Mouse (Mus musculus): ENCODE data around the gene Arhgap30. TPM values are rescaled to one million over a fixed set of nuclear protein-coding genes. Genes with fewer than 3 reads are reported as not detected.

The Arhgap30 gene
- polyA plus RNA-seq, 1 experiment from 2014 or later = 1.3 TPM

GRCm38 (mm10) chr1:171450062-171450461, 61.3 kb downstream of the Arhgap30 start:
- TF ChIP-seq CTCF (IDR thresholded peaks at IDR 0.05; ENCODE audit: low read depth) = no peak
- WGBS = 64% methylated on average over 11 of the region's 11 CpGs
- H3K27me3 ChIP-seq (replicated peaks; ENCODE audit: control insufficient read depth, insufficient read depth, low read length) = no peaks in the 10 kb centered on the region
- peak; percentile 48; the same call in 1 of the 2 replicates for ATAC-seq
- no peak overlapping the region for H3K4me3 ChIP-seq (ENCODE audit: low read depth, low read length)
- no peaks in the 10 kb centered on the region for H3K4me1 ChIP-seq (replicated peaks; ENCODE audit: control insufficient read depth, insufficient read depth, low read length)
- no peak overlapping the region for H3K9ac ChIP-seq (ENCODE audit: low read depth, low read length)
- H3K27ac ChIP-seq (ENCODE audit: low read depth, low read length) = no peak overlapping the region
- no peaks in the 10 kb centered on the region for H3K36me3 ChIP-seq (ENCODE audit: control insufficient read depth, insufficient read depth)
- no peaks in the 10 kb centered on the region for H3K9me3 ChIP-seq (ENCODE audit: control insufficient read depth)
- no peak overlapping the region for H3K4me2 ChIP-seq (replicated peaks; ENCODE audit: low read depth)

DNA sequence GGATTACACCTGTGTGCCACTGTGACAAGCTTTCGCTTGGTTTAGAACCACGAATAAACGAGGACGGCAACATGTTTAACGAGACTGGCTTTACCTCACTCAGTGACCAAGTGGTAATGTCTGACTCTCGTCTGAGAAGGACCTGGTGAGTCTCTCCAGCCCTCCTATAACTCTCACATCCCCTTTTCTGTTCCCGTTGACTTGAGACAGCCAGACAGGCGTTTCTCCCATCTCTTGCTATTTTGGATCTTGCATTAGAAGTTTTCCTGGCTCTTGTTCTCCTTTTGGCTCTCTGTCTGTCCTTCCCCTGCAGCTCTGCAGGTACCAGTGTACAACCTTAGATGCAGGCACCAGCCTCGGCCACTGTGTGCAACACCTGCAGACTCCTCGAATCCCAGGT, 62.2 kb downstream of the Arhgap30 start:
- H3K4me2 ChIP-seq (replicated peaks; ENCODE audit: low read depth) = no peak overlapping the region
- no peaks in the 10 kb centered on the region for H3K27me3 ChIP-seq (replicated peaks; ENCODE audit: control insufficient read depth, insufficient read depth, low read length)
- H3K36me3 ChIP-seq (ENCODE audit: control insufficient read depth, insufficient read depth) = no peaks in the 10 kb centered on the region
- no peaks in the 10 kb centered on the region for H3K9me3 ChIP-seq (ENCODE audit: control insufficient read depth)
- H3K27ac ChIP-seq (ENCODE audit: low read depth, low read length) = no peak overlapping the region
- TF ChIP-seq CTCF (IDR thresholded peaks at IDR 0.05; ENCODE audit: low read depth) = no peak
- no peak overlapping the region for H3K4me3 ChIP-seq (ENCODE audit: low read depth, low read length)
- no peak overlapping the region for H3K9ac ChIP-seq (ENCODE audit: low read depth, low read length)
- H3K4me1 ChIP-seq (replicated peaks; ENCODE audit: control insufficient read depth, insufficient read depth, low read length) = no peaks in the 10 kb centered on the region
- 69% methylated on average over 10 of the region's 10 CpGs for WGBS
- ATAC-seq = no peak

GRCm38 (mm10) chr1:171452522-171452921, 63.8 kb downstream of the Arhgap30 start:
- no peaks in the 10 kb centered on the region for H3K36me3 ChIP-seq (ENCODE audit: control insufficient read depth, insufficient read depth)
- H3K4me3 ChIP-seq (ENCODE audit: low read depth, low read length) = no peak overlapping the region
- WGBS = 47% methylated on average over 5 of the region's 5 CpGs
- H3K27me3 ChIP-seq (replicated peaks; ENCODE audit: control insufficient read depth, insufficient read depth, low read length) = no peaks in the 10 kb centered on the region
- no peak overlapping the region for H3K4me2 ChIP-seq (replicated peaks; ENCODE audit: low read depth)
- H3K27ac ChIP-seq (ENCODE audit: low read depth, low read length) = no peak overlapping the region
- ATAC-seq = no peak
- H3K4me1 ChIP-seq (replicated peaks; ENCODE audit: control insufficient read depth, insufficient read depth, low read length) = no peaks in the 10 kb centered on the region
- H3K9ac ChIP-seq (ENCODE audit: low read depth, low read length) = no peak overlapping the region
- TF ChIP-seq CTCF (IDR thresholded peaks at IDR 0.05; ENCODE audit: low read depth) = no peak
- H3K9me3 ChIP-seq (ENCODE audit: control insufficient read depth) = no peaks in the 10 kb centered on the region

- 61% methylated on average over 5 of the region's 5 CpGs for WGBS
- Histone ChIP-seq H3K36me3 (ENCODE audit: control insufficient read depth, insufficient read depth) (no peaks in the 10 kb centered on the region), H3K4me2 (replicated peaks; ENCODE audit: low read depth) (no peak overlapping the region), H3K9me3 (ENCODE audit: control insufficient read depth) (no peaks in the 10 kb centered on the region), H3K4me1 (replicated peaks; ENCODE audit: control insufficient read depth, insufficient read depth, low read length) (no peaks in the 10 kb centered on the region), H3K27me3 (replicated peaks; ENCODE audit: control insufficient read depth, insufficient read depth, low read length) (no peaks in the 10 kb centered on the region), H3K9ac (ENCODE audit: low read depth, low read length) (no peak overlapping the region), H3K4me3 (ENCODE audit: low read depth, low read length) (no peak overlapping the region), H3K27ac (ENCODE audit: low read depth, low read length) (no peak overlapping the region)
- ATAC-seq = peak; percentile 24; the same call in 1 of the 2 replicates
- TF ChIP-seq CTCF (IDR thresholded peaks at IDR 0.05; ENCODE audit: low read depth) = no peak
These were observed 64.2 kb downstream of the Arhgap30 start for GRCm38 (mm10) chr1:171452923-171453322.

DNA sequence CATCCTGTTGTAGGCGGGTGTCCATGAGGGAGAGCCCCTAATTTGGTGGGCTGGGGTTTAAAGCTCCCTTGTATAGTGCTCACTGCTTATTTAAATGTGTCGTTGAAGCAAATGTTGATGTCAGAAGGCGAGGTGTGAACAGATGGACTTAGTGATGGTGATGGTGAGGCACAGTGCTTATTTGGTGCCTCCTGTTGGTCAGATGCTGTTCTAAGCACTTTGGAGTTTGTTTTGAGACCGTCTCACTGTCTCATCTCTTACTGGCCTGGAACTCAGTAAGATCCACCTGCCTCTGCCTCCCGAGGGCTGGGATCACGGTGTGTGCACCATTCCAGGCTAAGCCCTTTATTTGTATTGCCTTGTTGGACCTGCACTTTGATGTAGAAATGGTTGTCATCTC, 66.2 kb downstream of the Arhgap30 start:
- TF ChIP-seq CTCF (IDR thresholded peaks at IDR 0.05; ENCODE audit: low read depth) = peak; percentile 42
- Histone ChIP-seq H3K9me3 (ENCODE audit: control insufficient read depth) (no peaks in the 10 kb centered on the region), H3K4me1 (replicated peaks; ENCODE audit: control insufficient read depth, insufficient read depth, low read length) (no peaks in the 10 kb centered on the region), H3K27ac (ENCODE audit: low read depth, low read length) (no peak overlapping the region), H3K4me2 (replicated peaks; ENCODE audit: low read depth) (no peak overlapping the region), H3K9ac (ENCODE audit: low read depth, low read length) (no peak overlapping the region), H3K4me3 (ENCODE audit: low read depth, low read length) (no peak overlapping the region), H3K27me3 (replicated peaks; ENCODE audit: control insufficient read depth, insufficient read depth, low read length) (no peaks in the 10 kb centered on the region), H3K36me3 (ENCODE audit: control insufficient read depth, insufficient read depth) (no peaks in the 10 kb centered on the region)
- 78% methylated on average over 6 of the region's 6 CpGs for WGBS
- no peak for ATAC-seq

- Histone ChIP-seq H3K27me3 (replicated peaks; ENCODE audit: control insufficient read depth, insufficient read depth, low read length) (no peaks in the 10 kb centered on the region), H3K9me3 (ENCODE audit: control insufficient read depth) (no peaks in the 10 kb centered on the region), H3K4me2 (replicated peaks; ENCODE audit: low read depth) (no peak overlapping the region), H3K9ac (ENCODE audit: low read depth, low read length) (no peak overlapping the region), H3K4me3 (ENCODE audit: low read depth, low read length) (no peak overlapping the region), H3K27ac (ENCODE audit: low read depth, low read length) (no peak overlapping the region), H3K4me1 (replicated peaks; ENCODE audit: control insufficient read depth, insufficient read depth, low read length) (no peaks in the 10 kb centered on the region), H3K36me3 (ENCODE audit: control insufficient read depth, insufficient read depth) (peaks cover 23% of the 10 kb centered on the region)
- no peak for TF ChIP-seq CTCF (IDR thresholded peaks at IDR 0.05; ENCODE audit: low read depth)
- 89% methylated on average over 1 of the region's 1 CpGs for WGBS
- no peak for ATAC-seq
These were observed 68.8 kb downstream of the Arhgap30 start for GRCm38 (mm10) chr1:171457568-171457967.

GRCm38 (mm10) chr1:171459791-171460190, 71.0 kb downstream of the Arhgap30 start:
- no peak for TF ChIP-seq CTCF (IDR thresholded peaks at IDR 0.05; ENCODE audit: low read depth)
- 44% methylated on average over 5 of the region's 5 CpGs for WGBS
- no peak for ATAC-seq
- no peaks in the 10 kb centered on the region for H3K9me3 ChIP-seq (ENCODE audit: control insufficient read depth)
- H3K27ac ChIP-seq (ENCODE audit: low read depth, low read length) = no peak overlapping the region
- H3K9ac ChIP-seq (ENCODE audit: low read depth, low read length) = no peak overlapping the region
- H3K36me3 ChIP-seq (ENCODE audit: control insufficient read depth, insufficient read depth) = peaks cover 39% of the 10 kb centered on the region
- no peaks in the 10 kb centered on the region for H3K27me3 ChIP-seq (replicated peaks; ENCODE audit: control insufficient read depth, insufficient read depth, low read length)
- H3K4me3 ChIP-seq (ENCODE audit: low read depth, low read length) = no peak overlapping the region
- no peak overlapping the region for H3K4me2 ChIP-seq (replicated peaks; ENCODE audit: low read depth)
- H3K4me1 ChIP-seq (replicated peaks; ENCODE audit: control insufficient read depth, insufficient read depth, low read length) = no peaks in the 10 kb centered on the region

Other genes starting within 250 kb of the Arhgap30 start
- 439 and 453 TPM in 2 replicates for gene Sdhc, start 238.4 kb upstream of the Arhgap30 start, polyA plus RNA-seq (2015; fragmentation: Nextera tagmentation; extraction: Ambion mirVana)
- 0.80 and 1.1 TPM in 2 replicates for gene Mpz, start 238.2 kb upstream of the Arhgap30 start, polyA plus RNA-seq (2015; fragmentation: Nextera tagmentation; extraction: Ambion mirVana)
- gene Pcp4l1, start 192.7 kb upstream of the Arhgap30 start, polyA plus RNA-seq (2015; fragmentation: Nextera tagmentation; extraction: Ambion mirVana) = 29.1 and 29.9 TPM in 2 replicates
- 30.9 and 38.9 TPM in 2 replicates for gene Nr1i3, start 175.0 kb upstream of the Arhgap30 start, polyA plus RNA-seq (2015; fragmentation: Nextera tagmentation; extraction: Ambion mirVana)
- gene Tomm40l, start 166.4 kb upstream of the Arhgap30 start, polyA plus RNA-seq (2015; fragmentation: Nextera tagmentation; extraction: Ambion mirVana) = 14.7 and 16.5 TPM in 2 replicates
- gene Apoa2, start 163.9 kb upstream of the Arhgap30 start, polyA plus RNA-seq (2015; fragmentation: Nextera tagmentation; extraction: Ambion mirVana) = 9.2 and 14.1 TPM in 2 replicates
- gene Fcer1g, start 154.6 kb upstream of the Arhgap30 start, polyA plus RNA-seq (2015; fragmentation: Nextera tagmentation; extraction: Ambion mirVana) = 47.7 and 54.0 TPM in 2 replicates
- gene Adamts4, start 138.5 kb upstream of the Arhgap30 start, polyA plus RNA-seq (2015; fragmentation: Nextera tagmentation; extraction: Ambion mirVana) = 2.0 and 2.8 TPM in 2 replicates
- 249 and 255 TPM in 2 replicates for gene Ndufs2, start 137.6 kb upstream of the Arhgap30 start, polyA plus RNA-seq (2015; fragmentation: Nextera tagmentation; extraction: Ambion mirVana)
- gene B4galt3, start 118.6 kb upstream of the Arhgap30 start, polyA plus RNA-seq (2015; fragmentation: Nextera tagmentation; extraction: Ambion mirVana) = 27.0 and 27.4 TPM in 2 replicates
- gene Ppox, start 107.8 kb upstream of the Arhgap30 start, polyA plus RNA-seq (2015; fragmentation: Nextera tagmentation; extraction: Ambion mirVana) = 11.4 and 12.8 TPM in 2 replicates
- gene Usp21, start 101.0 kb upstream of the Arhgap30 start, polyA plus RNA-seq (2015; fragmentation: Nextera tagmentation; extraction: Ambion mirVana) = 20.4 and 21.7 TPM in 2 replicates
- gene Ufc1, start 93.9 kb upstream of the Arhgap30 start, polyA plus RNA-seq (2015; fragmentation: Nextera tagmentation; extraction: Ambion mirVana) = 117 TPM in 2 replicates
- gene Dedd, start 59.8 kb upstream of the Arhgap30 start, polyA plus RNA-seq (2015; fragmentation: Nextera tagmentation; extraction: Ambion mirVana) = 28.1 and 29.9 TPM in 2 replicates
- gene Nit1, start 43.3 kb upstream of the Arhgap30 start, polyA plus RNA-seq (2015; fragmentation: Nextera tagmentation; extraction: Ambion mirVana) = 60.1 and 66.5 TPM in 2 replicates
- 69.5 and 73.1 TPM in 2 replicates for gene Pfdn2, start 43.3 kb upstream of the Arhgap30 start, polyA plus RNA-seq (2015; fragmentation: Nextera tagmentation; extraction: Ambion mirVana)
- 0.48 and 0.82 TPM in 2 replicates for gene Klhdc9, start 28.2 kb upstream of the Arhgap30 start, polyA plus RNA-seq (2015; fragmentation: Nextera tagmentation; extraction: Ambion mirVana)
- 0.38 and 0.48 TPM in 2 replicates for gene Nectin4, start 18.9 kb upstream of the Arhgap30 start, polyA plus RNA-seq (2015; fragmentation: Nextera tagmentation; extraction: Ambion mirVana)
- 35.1 and 36.5 TPM in 2 replicates for gene Usf1, start 22.4 kb downstream of the Arhgap30 start, polyA plus RNA-seq (2015; fragmentation: Nextera tagmentation; extraction: Ambion mirVana)
- gene Tstd1, start 29.9 kb downstream of the Arhgap30 start, polyA plus RNA-seq (2015; fragmentation: Nextera tagmentation; extraction: Ambion mirVana) = 1.7 and 2.8 TPM in 2 replicates
- gene F11r, start 48.6 kb downstream of the Arhgap30 start, polyA plus RNA-seq (2015; fragmentation: Nextera tagmentation; extraction: Ambion mirVana) = 72.5 and 83.1 TPM in 2 replicates
- 15.4 and 16.1 TPM in 2 replicates for gene Alyref2, start 114.5 kb downstream of the Arhgap30 start, polyA plus RNA-seq (2015; fragmentation: Nextera tagmentation; extraction: Ambion mirVana)
- gene Itln1, start 146.3 kb downstream of the Arhgap30 start, polyA plus RNA-seq (2015; fragmentation: Nextera tagmentation; extraction: Ambion mirVana) = 2.5 and 3.0 TPM in 2 replicates
- gene Cd244a, start 170.2 kb downstream of the Arhgap30 start, polyA plus RNA-seq (2015; fragmentation: Nextera tagmentation; extraction: Ambion mirVana) = 0.37 and 0.44 TPM in 2 replicates
- gene Ly9, start 218.5 kb downstream of the Arhgap30 start, polyA plus RNA-seq (2015; fragmentation: Nextera tagmentation; extraction: Ambion mirVana) = 0.18 and 0.55 TPM in 2 replicates